Mouse (Mus musculus) layer of hippocampus, adult 9-11 months (tissue): Measurements from ENCODE around the gene Polr2b.
A peak's percentile ranks its signal among the peaks of the same experiment; 100 is the strongest.

Experiments
- DNase-seq: peaks from one replicate; pipeline ENCODE4 v3.0.0; 2022

The Polr2b gene

GRCm38 (mm10) chr5:77299486-77299885 lies 10.5 kb upstream of the Polr2b start:
- no peak for DNase-seq

- DNase-seq: no peak
Measured at GRCm38 (mm10) chr5:77301296-77301903, 8.5 kb upstream of the Polr2b start.

- DNase-seq: no peak
Measured at GRCm38 (mm10) chr5:77307821-77308553, 2.0 kb upstream of the Polr2b start.

GRCm38 (mm10) chr5:77309051-77309906 lies 668 bp upstream of the Polr2b start:
- DNase-seq: peak; percentile 19

- DNase-seq: no peak
Measured at GRCm38 (mm10) chr5:77314206-77314605, 4.3 kb downstream of the Polr2b start.

GRCm38 (mm10) chr5:77314986-77315385 lies 5.0 kb downstream of the Polr2b start:
- DNase-seq: no peak

- no peak for DNase-seq
Measured at GRCm38 (mm10) chr5:77324936-77325335, 15.0 kb downstream of the Polr2b start.

GRCm38 (mm10) chr5:77330154-77330553 lies 20.2 kb downstream of the Polr2b start:
- DNase-seq: no peak

GRCm38 (mm10) chr5:77340033-77340432 lies 30.1 kb downstream of the Polr2b start:
- DNase-seq: no peak

GRCm38 (mm10) chr5:77348901-77349300 lies 39.0 kb downstream of the Polr2b start:
- no peak for DNase-seq

- DNase-seq: no peak
Measured at GRCm38 (mm10) chr5:77349971-77350658, 40.2 kb downstream of the Polr2b start.

GRCm38 (mm10) chr5:77351691-77352090 lies 41.7 kb downstream of the Polr2b start:
- no peak for DNase-seq

GRCm38 (mm10) chr5:77354361-77354787 lies 44.4 kb downstream of the Polr2b start:
- peak; percentile 72 for DNase-seq

- DNase-seq: no peak
Measured at GRCm38 (mm10) chr5:77355307-77356265, 45.6 kb downstream of the Polr2b start.

- DNase-seq: peak; percentile 21
Measured at GRCm38 (mm10) chr5:77357405-77358149, 47.6 kb downstream of the Polr2b start.

- no peak for DNase-seq
Measured at GRCm38 (mm10) chr5:77358347-77358746, 48.4 kb downstream of the Polr2b start.

GRCm38 (mm10) chr5:77359971-77360370 lies 50.0 kb downstream of the Polr2b start:
- DNase-seq: no peak

GRCm38 (mm10) chr5:77361006-77361405 lies 51.1 kb downstream of the Polr2b start:
- no peak for DNase-seq

GRCm38 (mm10) chr5:77362120-77362519 lies 52.2 kb downstream of the Polr2b start:
- no peak for DNase-seq

- DNase-seq: peak; percentile 18
Measured at GRCm38 (mm10) chr5:77363650-77364049, 53.7 kb downstream of the Polr2b start.

- DNase-seq: no peak
Measured at GRCm38 (mm10) chr5:77364443-77365038, 54.6 kb downstream of the Polr2b start.
